Mouse (Mus musculus) T-cell, adult 2 months (primary cell): Measurements from ENCODE around the gene Irf6.

Experiments used
- DNase-seq: peaks from one replicate; pipeline ENCODE4 v3.0.0; 2022; ENCODE audit warnings: low spot score

The Irf6 gene

GRCm38 (mm10) chr1:193200640-193201382, 47.9 kb downstream of the Irf6 start:
- peak; percentile 88 for DNase-seq

GRCm38 (mm10) chr1:193201383-193201778, 48.5 kb downstream of the Irf6 start, which contains the start of gene Traf3ip3:
Traf3ip3 (minus strand) TSS chr1:193201703.
- peak; percentile 93 for DNase-seq

GRCm38 (mm10) chr1:193203821-193204220, 50.9 kb downstream of the Irf6 start:
- DNase-seq: no peak

GRCm38 (mm10) chr1:193205431-193205830, 52.5 kb downstream of the Irf6 start:
- no peak for DNase-seq

- peak; percentile 47 for DNase-seq
These were observed 54.6 kb downstream of the Irf6 start, which contains the start of gene Lamb3 for GRCm38 (mm10) chr1:193207503-193207902. Lamb3 (plus strand) TSS chr1:193207699.

GRCm38 (mm10) chr1:193208178-193208577, 55.3 kb downstream of the Irf6 start:
- peak; percentile 72 for DNase-seq

- no peak for DNase-seq
These were observed 58.5 kb downstream of the Irf6 start for GRCm38 (mm10) chr1:193211371-193211770.

- no peak for DNase-seq
These were observed 61.1 kb downstream of the Irf6 start for GRCm38 (mm10) chr1:193214053-193214452.

- no peak for DNase-seq
These were observed 63.1 kb downstream of the Irf6 start for GRCm38 (mm10) chr1:193216000-193216399.

- DNase-seq: no peak
These were observed 67.5 kb downstream of the Irf6 start for GRCm38 (mm10) chr1:193220408-193220807.
